Mouse (Mus musculus) erythroblast, embryonic 14.5 days (primary cell): ENCODE data around the gene Smug1. TPM values are rescaled to one million over a fixed set of nuclear protein-coding genes. Genes with fewer than 3 reads are reported as not detected.

Source experiments
- H3K27me3 ChIP-seq: 2 replicates; pipeline ENCODE4 v1.6.1; 2012; ENCODE audit warnings: inconsistent platforms; ENCODE audit not compliant: control insufficient read depth
- H3K36me3 ChIP-seq: 2 replicates; pipeline ENCODE4 v1.6.1; 2012; ENCODE audit warnings: mild to moderate bottlenecking, inconsistent platforms; ENCODE audit not compliant: control insufficient read depth
- H3K4me1 ChIP-seq: 2 replicates; pipeline ENCODE4 v1.6.1; 2012; ENCODE audit warnings: inconsistent platforms; ENCODE audit not compliant: control insufficient read depth
- H3K4me3 ChIP-seq: replicated peaks from 2 replicates; pipeline ENCODE3; 2012; ENCODE audit warnings: moderate library complexity, mild to moderate bottlenecking, inconsistent platforms
- H3K9me3 ChIP-seq: 2 replicates; pipeline ENCODE4 v1.6.1; 2012; ENCODE audit warnings: low read length, inconsistent platforms, mixed read lengths; ENCODE audit not compliant: control insufficient read depth
- GATA1 ChIP-seq: IDR thresholded peaks from 2 replicates; pipeline ENCODE4 v1.6.1; 2012; ENCODE audit warnings: low read length, inconsistent platforms, mixed read lengths
- TAL1 ChIP-seq: IDR thresholded peaks from 3 replicates; pipeline ENCODE4 v1.6.1; 2012; ENCODE audit warnings: low read length, inconsistent platforms, mixed read lengths
- polyA plus RNA-seq: library from polyadenylated mRNA; stranded (reverse); fragments of >175 nt; gene quantifications from 2 replicates; pipeline ENCODE4 v1.2.3, GENCODE M21; 2012

Smug1 gene
- polyA plus RNA-seq, 1 experiment, result 0.19 TPM

- peaks cover 20% of the 10 kb centered on the region for H3K4me1 ChIP-seq
- TF ChIP-seq TAL1 (no peak), GATA1 (no peak)
Measured at GRCm38 (mm10) chr15:103178767-103179166, 11.9 kb upstream of the Smug1 start.

DNA sequence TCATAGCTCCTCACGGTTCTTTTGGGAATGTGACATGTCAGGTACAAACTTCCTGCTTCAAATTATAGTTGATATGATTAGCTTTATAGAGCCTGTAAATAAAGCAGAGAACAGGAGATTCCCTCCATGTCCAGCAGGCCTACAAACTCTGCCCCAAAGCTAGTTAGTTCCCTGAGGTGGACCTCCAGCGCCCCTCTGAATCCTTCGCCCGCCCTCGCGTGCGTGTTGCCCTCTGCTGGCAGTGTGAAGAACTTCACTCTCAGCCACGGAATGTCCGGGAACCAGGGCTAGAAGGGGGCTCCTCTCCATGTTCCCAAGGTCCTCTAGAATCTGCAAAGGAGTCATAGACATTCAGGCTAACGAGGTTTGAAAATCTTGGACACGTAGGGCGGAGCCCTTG lies 11.2 kb upstream of the Smug1 start:
- H3K36me3 ChIP-seq, result no peaks in the 10 kb centered on the region
- H3K4me1 ChIP-seq, result peaks cover 14% of the 10 kb centered on the region
- H3K9me3 ChIP-seq, result no peaks in the 10 kb centered on the region
- H3K4me3 ChIP-seq, result no peak overlapping the region
- TF ChIP-seq TAL1, result no peak
- TF ChIP-seq GATA1, result no peak
- peaks cover 100% of the 10 kb centered on the region for H3K27me3 ChIP-seq

More at GRCm38 (mm10) chr15:103178767-103179166, 11.9 kb upstream of the Smug1 start:
- no peak overlapping the region for H3K4me3 ChIP-seq
- H3K27me3 ChIP-seq, result peaks cover 100% of the 10 kb centered on the region
- peaks cover under 1% of the 10 kb centered on the region; the same call in 1 of the 2 replicates for H3K9me3 ChIP-seq
- no peaks in the 10 kb centered on the region for H3K36me3 ChIP-seq

GRCm38 (mm10) chr15:103177611-103178041 lies 10.7 kb upstream of the Smug1 start:
- Histone ChIP-seq H3K4me1 (peaks cover 9% of the 10 kb centered on the region), H3K27me3 (peaks cover 100% of the 10 kb centered on the region), H3K9me3 (no peaks in the 10 kb centered on the region), H3K36me3 (no peaks in the 10 kb centered on the region), H3K4me3 (no peak overlapping the region)
- TF ChIP-seq TAL1 (no peak), GATA1 (no peak)

DNA sequence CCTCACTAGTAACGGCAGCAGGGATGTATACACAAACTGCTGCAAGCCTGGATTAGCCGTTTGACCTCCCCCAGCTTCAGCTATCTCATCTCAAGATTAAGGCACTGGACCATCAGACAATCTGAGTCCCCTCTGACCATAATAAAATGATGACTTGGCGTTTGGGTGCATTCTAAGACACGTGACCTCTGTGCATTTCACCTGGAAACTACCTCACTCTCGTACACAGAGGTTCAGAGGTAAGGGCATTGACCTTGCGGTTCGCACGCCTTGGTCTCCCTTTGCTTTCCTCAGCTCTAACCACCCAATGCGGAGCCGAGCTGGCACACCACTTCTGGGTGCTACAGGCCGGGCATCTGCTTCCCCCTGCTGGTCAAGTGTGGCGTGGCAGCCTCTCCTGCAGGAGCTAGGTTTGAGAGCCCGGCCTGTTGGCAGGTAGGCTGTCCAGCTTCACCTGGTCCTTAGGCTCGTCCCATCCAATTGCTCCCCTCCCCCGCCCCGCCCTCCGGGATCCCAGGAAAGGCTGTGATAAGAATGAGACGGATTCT lies 10.1 kb upstream of the Smug1 start:
- Histone ChIP-seq H3K9me3 (no peaks in the 10 kb centered on the region), H3K4me3 (no peak overlapping the region), H3K27me3 (peaks cover 100% of the 10 kb centered on the region), H3K36me3 (no peaks in the 10 kb centered on the region), H3K4me1 (peaks cover 3% of the 10 kb centered on the region)
- no peak for TF ChIP-seq TAL1
- TF ChIP-seq GATA1, result no peak

DNA sequence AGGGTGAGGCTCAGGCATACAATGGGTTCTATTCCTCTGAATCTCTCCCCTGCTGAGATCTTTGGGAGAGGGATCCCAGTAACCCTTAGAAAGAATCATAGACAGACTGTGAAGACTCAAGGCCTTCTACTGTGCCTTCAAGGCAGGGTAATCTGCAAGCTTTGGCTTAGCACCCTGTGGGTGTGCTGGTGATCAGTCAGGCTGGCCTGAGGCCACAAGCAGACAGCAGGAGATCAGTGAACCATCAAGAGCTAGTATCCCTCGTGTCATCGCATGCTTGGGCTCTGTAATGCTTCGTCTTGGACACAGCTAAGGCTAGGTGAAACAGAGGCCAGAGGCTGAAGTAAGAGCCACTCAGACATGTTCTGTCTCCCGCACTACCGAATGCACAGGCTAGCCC lies 6.4 kb upstream of the Smug1 start:
- peaks cover 18% of the 10 kb centered on the region for H3K4me1 ChIP-seq

GRCm38 (mm10) chr15:103172537-103172936 lies 5.6 kb upstream of the Smug1 start:
- TF ChIP-seq GATA1 (no peak), TAL1 (no peak)
- H3K4me3 ChIP-seq, result no peak overlapping the region
- peaks cover 10% of the 10 kb centered on the region for H3K9me3 ChIP-seq
- H3K36me3 ChIP-seq, result no peaks in the 10 kb centered on the region
- H3K27me3 ChIP-seq, result peaks cover 100% of the 10 kb centered on the region
- H3K4me1 ChIP-seq, result peaks cover 17% of the 10 kb centered on the region

More for the DNA sequence above, 6.4 kb upstream of the Smug1 start:
- H3K36me3 ChIP-seq, result no peaks in the 10 kb centered on the region
- H3K27me3 ChIP-seq, result peaks cover 100% of the 10 kb centered on the region
- TF ChIP-seq GATA1 (no peak), TAL1 (no peak)
- H3K9me3 ChIP-seq, result peaks cover 10% of the 10 kb centered on the region
- H3K4me3 ChIP-seq, result no peak overlapping the region

GRCm38 (mm10) chr15:103171276-103171675 lies 4.4 kb upstream of the Smug1 start:
- Histone ChIP-seq H3K36me3 (no peaks in the 10 kb centered on the region), H3K4me1 (peaks cover 15% of the 10 kb centered on the region), H3K27me3 (peaks cover 100% of the 10 kb centered on the region), H3K4me3 (no peak overlapping the region), H3K9me3 (peaks cover 10% of the 10 kb centered on the region)
- TF ChIP-seq GATA1 (no peak), TAL1 (no peak)

DNA sequence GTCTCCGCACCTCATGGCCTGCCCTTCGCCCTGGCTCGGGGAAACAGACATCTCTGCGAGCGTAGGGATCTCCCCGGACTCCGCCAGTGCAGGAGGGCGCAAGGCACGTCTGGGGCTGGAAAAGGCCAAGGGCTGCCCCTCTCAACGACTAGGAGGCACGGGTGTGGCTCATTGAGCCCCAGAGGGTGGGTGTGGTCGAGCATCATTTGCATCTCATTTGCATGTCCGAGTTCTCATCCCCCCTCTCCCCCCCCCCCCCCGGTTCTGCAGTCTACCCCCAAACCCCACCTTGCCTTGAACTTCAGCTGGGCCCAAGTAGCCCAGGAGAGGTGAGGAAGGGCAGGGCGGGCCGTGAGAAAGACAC lies 3.4 kb upstream of the Smug1 start:
- Histone ChIP-seq H3K4me1 (peaks cover 18% of the 10 kb centered on the region), H3K4me3 (no peak overlapping the region), H3K36me3 (no peaks in the 10 kb centered on the region), H3K9me3 (peaks cover 10% of the 10 kb centered on the region), H3K27me3 (peaks cover 99% of the 10 kb centered on the region)
- TF ChIP-seq TAL1, result no peak
- no peak for TF ChIP-seq GATA1

DNA sequence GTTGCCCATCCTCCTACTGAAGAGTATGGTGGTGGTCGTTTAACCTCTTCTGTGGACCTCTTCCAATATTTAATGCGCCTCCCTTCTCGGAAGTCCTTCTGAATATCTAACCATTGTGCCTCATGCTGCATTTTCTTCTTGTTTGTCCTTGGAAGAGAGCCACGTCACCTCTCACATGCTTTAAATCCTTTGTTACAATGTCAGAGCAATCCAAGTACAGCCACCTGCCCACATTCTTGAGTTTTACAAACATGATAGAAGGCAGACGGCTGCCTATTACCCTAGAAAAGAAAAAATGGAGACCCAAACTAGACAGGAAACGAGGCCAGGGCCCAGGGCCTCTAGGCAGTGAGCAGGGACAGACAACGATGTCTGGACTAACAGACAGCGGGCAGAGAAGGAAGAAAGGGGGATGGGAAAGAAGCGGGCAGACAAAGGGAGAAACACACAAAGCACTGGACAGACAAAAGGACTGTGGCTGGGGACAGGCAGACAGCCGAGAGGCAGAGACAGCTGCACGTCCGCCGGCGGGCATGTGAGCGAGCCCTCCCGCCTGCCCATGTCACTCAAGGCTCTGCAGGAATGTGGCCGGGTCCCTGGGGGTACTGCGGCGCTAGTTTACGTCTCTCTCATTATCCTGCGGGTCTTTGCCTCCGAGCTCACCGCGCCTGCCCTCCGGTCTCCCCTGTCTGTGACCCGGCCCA lies 2.9 kb upstream of the Smug1 start:
- TF ChIP-seq TAL1 (no peak), GATA1 (no peak)

More for the DNA sequence above, 2.9 kb upstream of the Smug1 start:
- H3K4me3 ChIP-seq, result no peak overlapping the region
- peaks cover 10% of the 10 kb centered on the region for H3K9me3 ChIP-seq
- peaks cover 94% of the 10 kb centered on the region for H3K27me3 ChIP-seq
- H3K4me1 ChIP-seq, result peaks cover 23% of the 10 kb centered on the region
- no peaks in the 10 kb centered on the region for H3K36me3 ChIP-seq
